Mouse (Mus musculus): ENCODE data around the gene Slc30a3. TPM values are rescaled to one million over a fixed set of nuclear protein-coding genes. Genes with fewer than 3 reads are reported as not detected.
"Not testable (repeated sequence)": the region's sequence is repeated elsewhere in the genome, so short reads cannot be mapped to it uniquely, and the experiment has no call there.

Slc30a3 gene
- total RNA-seq, 2 experiments from 2014 or later = not detected

DNA sequence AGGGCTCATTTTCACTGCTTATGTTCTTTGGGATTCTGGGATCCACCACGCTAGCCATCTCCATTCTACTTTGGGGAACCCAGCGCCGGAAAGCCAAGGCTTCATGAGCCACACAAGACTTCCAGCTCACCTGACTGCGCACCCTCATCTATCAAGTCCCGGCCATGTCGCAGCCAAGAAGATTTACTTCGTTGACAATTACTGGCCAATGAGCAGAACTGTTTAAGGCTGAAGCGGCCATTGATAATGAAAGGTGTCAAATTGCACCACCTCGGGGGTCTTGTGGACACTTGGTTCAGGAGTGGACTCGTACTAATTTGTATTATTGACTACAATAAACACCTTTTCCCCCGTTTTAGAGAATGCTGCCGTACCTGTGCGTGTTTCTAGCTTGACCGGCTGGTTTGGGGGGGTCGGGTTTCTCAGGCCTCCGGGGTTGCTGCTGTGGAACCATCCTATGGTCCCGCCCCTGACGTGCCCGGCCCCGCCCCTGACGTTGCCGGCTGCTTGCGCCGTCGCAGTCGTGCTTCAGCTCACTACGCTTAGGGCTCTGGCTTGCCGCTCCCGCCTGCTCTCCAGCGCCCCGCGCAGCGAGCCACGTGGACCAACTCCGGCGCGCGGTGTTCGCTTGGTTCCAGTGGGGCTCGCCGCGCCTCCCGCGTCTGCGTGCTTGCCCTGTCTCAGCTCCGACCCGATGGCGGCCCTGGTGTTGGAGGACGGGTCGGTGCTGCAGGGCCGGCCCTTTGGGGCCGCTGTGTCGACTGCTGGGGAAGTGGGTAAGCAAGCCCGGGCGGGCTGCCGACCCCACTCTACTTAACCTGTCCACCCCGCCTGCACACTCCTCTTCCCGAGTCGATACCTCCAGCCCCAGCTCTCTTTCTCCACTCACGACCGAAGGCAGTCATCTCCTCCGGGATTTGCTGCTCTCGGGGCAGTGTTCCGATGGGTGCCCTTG is 53.5 kb downstream of the Slc30a3 start, which contains the start of gene Cad:
Gene Cad, plus strand, starts transcription at position 520 of the 955 bp plus-strand sequence.
- intact Hi-C loops (cut with DNase I) = loop anchor here (2.0 kb wide), 1 partner anchor 56 kb away; no protein-coding TSS in a partner anchor
- DNase-seq (ENCODE audit: low spot score) = peak; percentile 89

DNA sequence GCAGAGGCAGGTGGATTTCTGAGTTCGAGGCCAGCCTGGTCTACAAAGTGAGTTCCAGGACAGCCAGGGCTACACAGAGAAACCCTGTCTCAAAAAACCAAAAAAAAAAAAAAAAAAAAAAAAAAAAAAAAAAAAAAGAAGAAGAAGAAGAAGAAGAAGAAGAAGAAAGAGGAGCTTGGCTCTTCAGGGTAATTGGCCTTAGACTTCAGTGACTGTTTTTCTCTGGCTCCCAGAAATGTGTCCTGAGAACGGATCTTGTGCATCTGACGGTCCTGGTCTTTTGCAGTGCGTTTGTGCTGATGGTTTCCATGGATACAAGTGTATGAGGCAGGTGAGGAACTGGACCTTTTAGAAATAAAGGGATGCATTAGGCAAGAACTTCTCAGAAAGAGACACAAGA is 54.3 kb downstream of the Slc30a3 start:
- intact Hi-C loops (cut with DNase I) = loop anchor here (2.0 kb wide), 1 partner anchor 57 kb away; no protein-coding TSS in a partner anchor
- not testable (repeated sequence) for DNase-seq (ENCODE audit: low spot score)

DNA sequence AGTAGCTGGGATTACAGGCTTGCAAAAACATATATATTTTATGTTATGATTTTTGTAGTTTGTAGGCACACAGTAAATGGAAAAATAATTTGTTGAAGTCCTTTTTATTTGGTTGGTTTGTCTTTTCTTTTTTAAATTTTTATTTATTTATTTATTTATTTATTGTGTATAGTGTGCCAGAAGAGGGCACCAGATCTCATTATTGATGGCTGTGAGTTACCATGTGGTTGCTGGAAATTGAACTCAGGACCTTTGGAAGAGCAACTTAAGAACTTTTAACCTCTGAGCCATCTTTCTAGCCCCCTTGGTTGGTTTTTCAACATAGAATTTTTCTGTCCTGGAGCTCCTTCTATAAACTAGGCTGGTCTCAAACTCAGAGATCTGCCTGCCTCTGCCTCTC is 57.6 kb downstream of the Slc30a3 start:
- no peak for DNase-seq (ENCODE audit: low spot score)
- intact Hi-C loops (cut with DNase I) = no loop called here

DNA sequence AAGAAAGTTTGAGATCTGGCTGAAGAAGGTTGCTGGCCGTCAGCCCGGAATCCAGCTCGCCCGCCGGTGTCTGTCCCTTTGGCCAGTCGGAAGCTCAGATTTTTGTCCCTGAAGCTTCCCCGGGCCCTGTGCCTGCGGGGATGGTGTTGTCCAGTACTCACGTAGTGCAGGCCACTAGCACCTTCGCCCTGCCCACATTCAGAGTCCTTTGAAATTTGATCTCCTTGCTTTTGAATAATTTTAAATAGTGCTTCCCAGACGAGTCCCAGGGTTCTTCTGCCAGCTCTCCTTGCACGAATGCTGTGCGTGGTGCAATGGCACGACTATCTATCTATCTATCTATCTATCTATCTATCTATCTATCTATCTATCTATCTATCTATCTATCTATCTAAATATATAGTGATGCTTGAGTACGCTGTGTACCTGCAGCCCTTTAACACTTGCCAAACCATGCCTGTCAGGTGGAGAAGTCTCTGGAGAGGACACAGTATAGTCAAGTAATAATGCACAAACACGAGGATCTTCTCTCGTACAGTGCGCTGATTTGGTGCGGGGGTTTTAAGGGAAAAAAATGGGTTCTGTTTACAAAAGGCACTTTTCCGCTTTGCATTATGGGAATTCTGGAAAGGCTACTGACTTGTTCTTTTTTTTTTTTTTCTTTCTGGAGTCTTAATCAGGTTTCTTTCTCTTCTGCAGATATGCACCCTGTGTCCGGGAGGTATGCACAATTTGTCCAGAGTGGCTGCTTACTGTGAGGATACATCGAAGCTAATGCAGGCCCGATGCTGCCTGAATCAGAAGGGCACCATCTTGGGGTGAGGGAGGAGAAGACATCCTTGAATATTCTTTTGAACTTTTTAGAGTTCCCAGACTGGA is 59.0 kb downstream of the Slc30a3 start, which contains the start of gene Slc5a6:
Gene Slc5a6, minus strand, starts transcription at position 162 of the 879 bp plus-strand sequence.
- DNase-seq (ENCODE audit: low spot score) = no peak
- intact Hi-C loops (cut with DNase I) = loop anchor here (1.0 kb wide), 1 partner anchor 89 kb away; the partner anchor contains the start of gene Preb

DNA sequence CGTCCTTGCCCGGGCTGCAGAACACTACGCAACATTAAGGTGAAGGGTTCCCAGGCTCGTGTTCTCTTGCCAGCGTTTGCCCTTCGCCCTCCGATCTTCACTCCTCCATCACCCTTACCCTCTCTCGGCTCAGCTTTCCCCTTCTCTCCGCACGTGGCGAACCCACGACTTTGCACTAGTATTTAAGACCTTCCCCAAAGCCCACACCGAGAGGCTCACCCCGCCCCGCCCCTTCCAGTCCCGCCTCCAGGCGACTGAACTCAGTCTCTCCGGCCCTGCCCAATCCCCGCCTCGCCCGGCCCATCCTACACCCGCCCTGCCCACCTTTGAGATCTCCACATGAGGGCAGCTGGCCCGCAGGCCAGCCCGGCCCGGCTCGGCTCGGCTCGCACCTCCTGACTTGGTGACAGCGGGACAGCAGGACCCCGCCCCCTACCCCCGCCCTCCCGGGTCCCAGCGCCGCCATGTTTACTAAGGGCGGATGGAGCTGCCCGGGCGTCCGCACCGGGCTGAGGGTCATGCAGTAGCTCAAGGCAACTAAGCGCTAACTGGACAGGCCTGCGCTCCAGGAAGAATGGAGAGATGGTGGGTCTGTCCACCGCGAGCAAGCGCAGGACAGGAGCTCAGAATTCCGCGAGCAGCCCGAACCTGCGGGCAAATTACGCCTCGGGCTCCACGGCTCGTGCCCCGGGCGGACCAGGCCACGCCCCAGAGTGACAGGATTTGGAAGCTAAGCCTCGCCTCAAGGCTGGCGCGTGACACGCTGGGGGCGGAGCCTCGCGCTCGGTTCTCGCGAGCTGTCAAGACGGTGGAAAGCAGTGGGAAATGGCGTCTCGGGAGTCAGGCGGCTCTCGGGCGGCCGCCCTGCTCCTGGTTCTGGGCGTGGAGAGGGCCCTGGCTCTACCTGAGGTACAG is 59.9 kb downstream of the Slc30a3 start, which contains the start of gene Atraid:
Gene Atraid, plus strand, starts transcription at position 465 of the 915 bp plus-strand sequence.
- intact Hi-C loops (cut with DNase I) = loop anchor here (1.0 kb wide), 1 partner anchor 88 kb away; the partner anchor contains the start of gene Preb

DNA sequence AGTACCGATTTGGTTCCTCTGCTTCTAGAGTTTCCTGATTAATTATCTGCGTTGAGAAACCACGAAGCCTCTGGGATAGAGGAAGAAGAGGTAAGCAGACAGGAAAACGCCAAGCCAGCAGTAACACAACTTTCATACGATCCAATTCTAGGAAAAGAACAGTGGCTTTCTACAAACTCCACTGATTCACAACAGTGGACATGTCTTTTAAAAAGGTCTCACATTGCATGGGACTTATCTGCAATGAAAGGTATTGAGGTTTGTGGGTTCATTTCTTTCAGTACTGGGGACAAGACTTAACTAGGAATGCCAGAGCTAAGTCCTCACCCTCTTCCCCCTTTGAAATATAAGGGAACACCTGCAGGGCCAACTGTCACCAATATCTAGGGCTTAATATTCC is 61.0 kb downstream of the Slc30a3 start:
- no peak for DNase-seq (ENCODE audit: low spot score)
- intact Hi-C loops (cut with DNase I) = no loop called here

More for the DNA sequence above, 59.9 kb downstream of the Slc30a3 start, which contains the start of gene Atraid:
- peak; percentile 98 for DNase-seq (ENCODE audit: low spot score)

DNA sequence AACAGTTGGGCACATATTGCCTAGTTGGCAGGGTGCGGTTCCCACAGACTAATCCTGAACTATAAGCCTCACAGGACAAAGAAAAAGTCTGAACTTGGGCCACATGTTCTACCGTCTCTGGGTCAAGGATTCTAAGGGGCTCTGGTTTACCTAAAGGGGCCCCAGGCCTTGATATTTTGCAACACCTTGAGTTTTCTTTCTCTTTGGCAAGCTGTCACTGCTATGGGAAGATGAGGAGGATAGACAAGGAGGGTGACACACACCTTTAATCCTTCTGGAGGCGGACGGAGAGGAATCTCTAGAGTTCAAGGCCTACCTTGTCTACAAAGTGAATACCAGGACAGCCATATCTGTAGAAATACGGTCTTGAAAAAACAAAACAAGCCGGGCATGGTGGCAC is 61.6 kb downstream of the Slc30a3 start:
- no peak for DNase-seq (ENCODE audit: low spot score)
- intact Hi-C loops (cut with DNase I) = no loop called here

DNA sequence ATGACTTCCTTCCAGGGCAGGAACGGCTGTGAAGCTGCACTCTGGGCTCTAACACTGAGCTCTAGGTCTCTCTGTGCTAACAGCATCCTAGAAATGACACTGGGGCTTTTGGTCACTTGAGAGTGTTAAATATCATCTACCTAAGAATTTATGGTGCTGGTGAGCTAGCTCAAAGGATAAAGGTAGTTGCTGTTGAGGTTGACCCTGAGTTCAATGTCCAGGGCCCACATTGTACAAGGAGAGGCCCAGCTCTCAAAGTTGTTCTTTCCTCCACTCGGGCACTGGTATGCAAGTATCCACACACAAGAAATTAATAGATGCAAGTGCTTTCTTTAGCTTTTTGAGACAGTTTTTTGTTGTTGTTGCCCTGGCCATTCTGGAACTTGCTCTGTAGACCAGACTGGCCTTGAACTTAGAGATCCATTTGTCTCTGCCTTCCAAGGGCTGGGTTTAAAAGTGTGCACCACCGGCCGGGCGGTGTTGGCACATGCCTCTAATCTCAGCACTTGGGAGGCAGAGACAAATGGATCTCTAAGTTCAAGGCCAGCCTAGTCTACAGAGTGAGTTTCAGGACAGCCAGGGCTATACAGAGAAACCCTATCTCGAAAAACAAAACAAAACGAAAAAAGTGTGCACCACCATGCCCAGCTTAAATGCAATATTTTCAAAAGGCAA is 69.7 kb downstream of the Slc30a3 start:
- intact Hi-C loops (cut with DNase I) = no loop called here
- no peak for DNase-seq (ENCODE audit: low spot score)

DNA sequence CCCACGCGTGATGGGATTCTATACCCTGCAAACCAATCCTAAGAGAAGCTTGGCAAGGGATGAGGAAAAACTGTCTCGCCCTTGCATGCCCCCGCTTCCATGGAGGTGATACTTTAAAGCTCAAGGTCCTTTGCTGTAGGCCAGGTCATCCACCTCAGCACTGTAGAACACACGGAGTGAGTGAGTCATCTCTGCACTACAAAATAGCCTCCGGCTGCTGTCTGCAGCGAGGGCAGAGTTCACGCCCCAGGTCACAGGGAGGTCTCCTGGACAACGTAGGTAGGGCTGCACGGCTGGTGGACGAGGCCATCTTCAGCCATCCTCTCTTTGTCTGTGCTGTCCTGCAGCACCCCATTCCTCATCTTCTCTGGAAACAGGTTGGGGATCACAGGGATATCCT is 71.5 kb downstream of the Slc30a3 start:
- intact Hi-C loops (cut with DNase I); DNase-seq (ENCODE audit: low spot score): not testable (repeated sequence)

Other genes starting within 250 kb of the Slc30a3 start
- 10 to 100 TPM; 36.5 to 39.1 TPM for gene Tmem214, start 240.2 kb downstream of the Slc30a3 start, total RNA-seq (2021)
- gene Agbl5, start 219.5 kb downstream of the Slc30a3 start, total RNA-seq (2021) = 1 to 10 TPM; 5.9 to 6.8 TPM
- 100 to 1,000 TPM; 142 to 150 TPM for gene Ost4, start 200.4 kb downstream of the Slc30a3 start, total RNA-seq (2021)
- gene Emilin1, start 194.8 kb downstream of the Slc30a3 start, total RNA-seq (2021) = 10 to 100 TPM; 27.6 to 29.7 TPM
- 10 to 100 TPM; 21.1 to 22.6 TPM for gene Khk, start 186.8 kb downstream of the Slc30a3 start, total RNA-seq (2021)
- under 1 TPM; 0.39 to 0.53 TPM for gene Cgref1, start 162.6 kb downstream of the Slc30a3 start, total RNA-seq (2021)
- 10 to 100 TPM; 79.3 to 82.9 TPM for gene Preb, start 147.9 kb downstream of the Slc30a3 start, total RNA-seq (2021)
- under 1 TPM; 0.45 to 0.75 TPM for gene Tcf23, start 139.6 kb downstream of the Slc30a3 start, total RNA-seq (2021)
- gene Atraid, start 59.9 kb downstream of the Slc30a3 start, total RNA-seq (2021) = 10 to 100 TPM; 44.1 to 47.0 TPM
- gene Slc5a6, start 59.3 kb downstream of the Slc30a3 start, total RNA-seq (2021) = 10 to 100 TPM in 1 of 2 experiments, 1 to 10 TPM in 1; 9.9 to 10.5 TPM
- gene Cad, start 53.5 kb downstream of the Slc30a3 start, total RNA-seq (2021) = 10 to 100 TPM; 14.4 to 15.5 TPM
- not detected for gene Dnajc5g, start 2.0 kb downstream of the Slc30a3 start, total RNA-seq (2021)
- 100 to 1,000 TPM; 183 to 212 TPM for gene Trim54, start 8.5 kb upstream of the Slc30a3 start, total RNA-seq (2021)
- gene Ucn, start 30.6 kb upstream of the Slc30a3 start, total RNA-seq (2021) = not detected
- 10 to 100 TPM; 55.1 to 55.5 TPM for gene Mpv17, start 46.0 kb upstream of the Slc30a3 start, total RNA-seq (2021)
- gene Gm29609, start 71.7 kb upstream of the Slc30a3 start, total RNA-seq (2021) = under 1 TPM; 0.23 to 0.28 TPM
- gene Gtf3c2, start 71.9 kb upstream of the Slc30a3 start, total RNA-seq (2021) = 10 to 100 TPM; 32.0 to 35.8 TPM
- gene Snx17, start 85.0 kb upstream of the Slc30a3 start, total RNA-seq (2021) = 10 to 100 TPM; 61.3 to 62.5 TPM
- 10 to 100 TPM; 51.6 to 55.5 TPM for gene Eif2b4, start 85.2 kb upstream of the Slc30a3 start, total RNA-seq (2021)
- gene Zfp513, start 94.1 kb upstream of the Slc30a3 start, total RNA-seq (2021) = 1 to 10 TPM; 7.3 to 8.1 TPM
- 10 to 100 TPM; 58.5 to 61.7 TPM for gene Ppm1g, start 112.5 kb upstream of the Slc30a3 start, total RNA-seq (2021)
- gene Nrbp1, start 132.6 kb upstream of the Slc30a3 start, total RNA-seq (2021) = 10 to 100 TPM; 74.3 to 80.5 TPM
- gene Gm9970, start 133.0 kb upstream of the Slc30a3 start, total RNA-seq (2021) = not detected
- gene Krtcap3, start 143.5 kb upstream of the Slc30a3 start, total RNA-seq (2021) = 1 to 10 TPM; 1.3 to 1.7 TPM
- gene Ift172, start 182.9 kb upstream of the Slc30a3 start, total RNA-seq (2021) = 10 to 100 TPM; 39.7 to 41.8 TPM
- gene Fndc4, start 187.8 kb upstream of the Slc30a3 start, total RNA-seq (2021) = 1 to 10 TPM; 3.6 to 4.1 TPM
- not detected for gene Gckr, start 189.2 kb upstream of the Slc30a3 start, total RNA-seq (2021)